Mouse (Mus musculus): Measurements from ENCODE around the gene Cep97. TPM values are rescaled to one million over a fixed set of nuclear protein-coding genes. Genes with fewer than 3 reads are reported as not detected.

The Cep97 gene
- polyA plus RNA-seq, 1 experiment from 2014 or later, result 17.8 TPM

- peak within 1 kb of the TSS; percentile 78 for H3K4me3 ChIP-seq (replicated peaks)
- peak within 1 kb of the TSS; percentile 90 for H3K27ac ChIP-seq
- WGBS, result under 1% methylated on average over 74 of the region's 74 CpGs
- H3K4me1 ChIP-seq (replicated peaks), result peaks cover 13% of the 10 kb centered on the region
- no peaks in the 10 kb centered on the region for H3K9me3 ChIP-seq
- H3K4me2 ChIP-seq (replicated peaks), result peak within 1 kb of the TSS; percentile 79
- H3K36me3 ChIP-seq, result peaks cover 4% of the 10 kb centered on the region; the same call in 1 of the 2 replicates
- ATAC-seq, result peak; percentile 98
- H3K27me3 ChIP-seq, result no peaks in the 10 kb centered on the region
- H3K9ac ChIP-seq (replicated peaks), result peak within 1 kb of the TSS; percentile 84
Observed at GRCm38 (mm10) chr16:55894893-55895650, 39.6 kb downstream of the Cep97 start, which contains the start of gene Nxpe3. Gene Nxpe3, minus strand, starts transcription at chr16:55895285.

- H3K9ac ChIP-seq (replicated peaks), result peak overlapping the region; percentile 84
- peaks cover 10% of the 10 kb centered on the region for H3K36me3 ChIP-seq
- no peaks in the 10 kb centered on the region for H3K9me3 ChIP-seq
- peak overlapping the region; percentile 79 for H3K4me2 ChIP-seq (replicated peaks)
- WGBS, result 0% methylated on average over 4 of the region's 4 CpGs
- peaks cover 13% of the 10 kb centered on the region for H3K4me1 ChIP-seq (replicated peaks)
- ATAC-seq, result no peak
- no peaks in the 10 kb centered on the region for H3K27me3 ChIP-seq
- H3K4me3 ChIP-seq (replicated peaks), result peak overlapping the region; percentile 78
- H3K27ac ChIP-seq, result peak overlapping the region; percentile 90
Observed at GRCm38 (mm10) chr16:55894536-55894892, 40.1 kb downstream of the Cep97 start.

GRCm38 (mm10) chr16:55893410-55894107 is 41.1 kb downstream of the Cep97 start:
- peaks cover 13% of the 10 kb centered on the region for H3K4me1 ChIP-seq (replicated peaks)
- H3K27me3 ChIP-seq, result no peaks in the 10 kb centered on the region
- WGBS, result 91% methylated on average over 8 of the region's 8 CpGs
- H3K4me3 ChIP-seq (replicated peaks), result peak overlapping the region; percentile 78; the same call in 1 of the 2 replicates
- no peaks in the 10 kb centered on the region for H3K9me3 ChIP-seq
- H3K9ac ChIP-seq (replicated peaks), result no peak overlapping the region
- peak overlapping the region; percentile 79; the same call in 1 of the 2 replicates for H3K4me2 ChIP-seq (replicated peaks)
- no peak overlapping the region for H3K27ac ChIP-seq
- ATAC-seq, result no peak
- peaks cover 16% of the 10 kb centered on the region for H3K36me3 ChIP-seq

GRCm38 (mm10) chr16:55892484-55892883 is 42.2 kb downstream of the Cep97 start:
- no peak overlapping the region for H3K9ac ChIP-seq (replicated peaks)
- WGBS, result 77% methylated on average over 7 of the region's 7 CpGs
- H3K9me3 ChIP-seq, result no peaks in the 10 kb centered on the region
- H3K4me3 ChIP-seq (replicated peaks), result no peak overlapping the region
- peaks cover 13% of the 10 kb centered on the region for H3K4me1 ChIP-seq (replicated peaks)
- H3K27me3 ChIP-seq, result no peaks in the 10 kb centered on the region
- ATAC-seq, result no peak
- H3K4me2 ChIP-seq (replicated peaks), result no peak overlapping the region
- H3K36me3 ChIP-seq, result peaks cover 22% of the 10 kb centered on the region
- H3K27ac ChIP-seq, result no peak overlapping the region

- 97% methylated on average over 7 of the region's 7 CpGs for WGBS
- Histone ChIP-seq H3K4me1 (replicated peaks) (peaks cover 13% of the 10 kb centered on the region), H3K4me2 (replicated peaks) (no peak overlapping the region), H3K9me3 (no peaks in the 10 kb centered on the region), H3K27ac (no peak overlapping the region), H3K36me3 (peaks cover 22% of the 10 kb centered on the region), H3K27me3 (no peaks in the 10 kb centered on the region), H3K4me3 (replicated peaks) (no peak overlapping the region), H3K9ac (replicated peaks) (no peak overlapping the region)
- no peak for ATAC-seq
Observed at GRCm38 (mm10) chr16:55891346-55891745, 43.3 kb downstream of the Cep97 start.

GRCm38 (mm10) chr16:55890346-55891136 is 44.1 kb downstream of the Cep97 start:
- peaks cover 22% of the 10 kb centered on the region for H3K36me3 ChIP-seq
- no peak for ATAC-seq
- H3K4me1 ChIP-seq (replicated peaks), result peaks cover 11% of the 10 kb centered on the region
- H3K9me3 ChIP-seq, result no peaks in the 10 kb centered on the region
- no peak overlapping the region for H3K27ac ChIP-seq
- H3K4me2 ChIP-seq (replicated peaks), result no peak overlapping the region
- no peak overlapping the region for H3K9ac ChIP-seq (replicated peaks)
- 94% methylated on average over 19 of the region's 19 CpGs for WGBS
- H3K27me3 ChIP-seq, result no peaks in the 10 kb centered on the region
- no peak overlapping the region for H3K4me3 ChIP-seq (replicated peaks)

- H3K9ac ChIP-seq (replicated peaks), result no peak overlapping the region
- H3K4me2 ChIP-seq (replicated peaks), result no peak overlapping the region
- H3K4me1 ChIP-seq (replicated peaks), result peaks cover 9% of the 10 kb centered on the region
- no peak overlapping the region for H3K4me3 ChIP-seq (replicated peaks)
- H3K9me3 ChIP-seq, result no peaks in the 10 kb centered on the region
- peaks cover 25% of the 10 kb centered on the region for H3K36me3 ChIP-seq
- no peak overlapping the region for H3K27ac ChIP-seq
- 94% methylated on average over 3 of the region's 3 CpGs for WGBS
- no peak for ATAC-seq
- no peaks in the 10 kb centered on the region for H3K27me3 ChIP-seq
Observed at GRCm38 (mm10) chr16:55889451-55889850, 45.2 kb downstream of the Cep97 start.

GRCm38 (mm10) chr16:55888584-55888960 is 46.1 kb downstream of the Cep97 start:
- ATAC-seq, result no peak
- H3K36me3 ChIP-seq, result peaks cover 31% of the 10 kb centered on the region
- H3K4me1 ChIP-seq (replicated peaks), result peaks cover under 1% of the 10 kb centered on the region; the same call in 1 of the 2 replicates
- H3K9ac ChIP-seq (replicated peaks), result no peak overlapping the region
- no peaks in the 10 kb centered on the region for H3K27me3 ChIP-seq
- H3K27ac ChIP-seq, result no peak overlapping the region
- H3K9me3 ChIP-seq, result no peaks in the 10 kb centered on the region
- H3K4me3 ChIP-seq (replicated peaks), result no peak overlapping the region
- no peak overlapping the region for H3K4me2 ChIP-seq (replicated peaks)
- WGBS, result 85% methylated on average over 3 of the region's 3 CpGs

- no peaks in the 10 kb centered on the region for H3K27me3 ChIP-seq
- no peak overlapping the region for H3K4me2 ChIP-seq (replicated peaks)
- H3K36me3 ChIP-seq, result peaks cover 31% of the 10 kb centered on the region
- no peaks in the 10 kb centered on the region for H3K4me1 ChIP-seq (replicated peaks)
- H3K4me3 ChIP-seq (replicated peaks), result no peak overlapping the region
- H3K9ac ChIP-seq (replicated peaks), result no peak overlapping the region
- H3K27ac ChIP-seq, result no peak overlapping the region
- WGBS, result 61% methylated on average over 7 of the region's 7 CpGs
- H3K9me3 ChIP-seq, result no peaks in the 10 kb centered on the region
- 0 out of 2 replicates have a peak, but pooled peaks have one; percentile 59 for ATAC-seq
Observed at GRCm38 (mm10) chr16:55887814-55888583, 46.7 kb downstream of the Cep97 start.

- WGBS, result 77% methylated on average over 11 of the region's 11 CpGs
- no peak for ATAC-seq
Observed at GRCm38 (mm10) chr16:55884246-55884645, 50.4 kb downstream of the Cep97 start.

GRCm38 (mm10) chr16:55876025-55876424 is 58.6 kb downstream of the Cep97 start:
- Histone ChIP-seq H3K4me3 (replicated peaks) (no peak overlapping the region), H3K36me3 (peaks cover 4% of the 10 kb centered on the region; the same call in 1 of the 2 replicates), H3K4me2 (replicated peaks) (no peak overlapping the region), H3K27ac (no peak overlapping the region), H3K9me3 (0 out of 2 replicates have a peak, but pooled peaks cover 3% of the 10 kb centered on the region), H3K9ac (replicated peaks) (no peak overlapping the region), H3K27me3 (no peaks in the 10 kb centered on the region), H3K4me1 (replicated peaks) (no peaks in the 10 kb centered on the region)
- 80% methylated on average over 6 of the region's 6 CpGs for WGBS
- no peak for ATAC-seq

More at GRCm38 (mm10) chr16:55884246-55884645, 50.4 kb downstream of the Cep97 start:
- H3K4me2 ChIP-seq (replicated peaks), result no peak overlapping the region
- H3K36me3 ChIP-seq, result peaks cover 22% of the 10 kb centered on the region
- H3K9ac ChIP-seq (replicated peaks), result no peak overlapping the region
- H3K4me1 ChIP-seq (replicated peaks), result no peaks in the 10 kb centered on the region
- no peak overlapping the region for H3K4me3 ChIP-seq (replicated peaks)
- no peaks in the 10 kb centered on the region for H3K27me3 ChIP-seq
- H3K9me3 ChIP-seq, result no peaks in the 10 kb centered on the region
- H3K27ac ChIP-seq, result no peak overlapping the region

All from midbrain, embryonic 13.5 days (tissue).